Mouse (Mus musculus) midbrain, embryonic 15.5 days (tissue): ENCODE data around the gene Zfp787. TPM values are rescaled to one million over a fixed set of nuclear protein-coding genes. Genes with fewer than 3 reads are reported as not detected.

Experiments used
- ATAC-seq: fragments of 200-750 bp; cut with Nextera tagmentation; replicated peaks from 2 replicates; pipeline ENCODE4 v1.8.0; 2017; ENCODE audit warnings: moderate TSS enrichment
- H3K27ac ChIP-seq: fragments of 300-500 bp; sonication (generic); 2 replicates; pipeline ENCODE4 v1.5.1; 2015; ENCODE audit warnings: mild to moderate bottlenecking, inconsistent platforms
- H3K27me3 ChIP-seq: fragments of 300-500 bp; sonication (generic); replicated peaks from 2 replicates; pipeline ENCODE4 v1.6.1; 2015; ENCODE audit warnings: inconsistent platforms
- H3K36me3 ChIP-seq: fragments of 300-500 bp; sonication (generic); replicated peaks from 2 replicates; pipeline ENCODE4 v1.6.1; 2015; ENCODE audit warnings: inconsistent platforms
- H3K4me1 ChIP-seq: fragments of 300-500 bp; sonication (generic); 2 replicates; pipeline ENCODE4 v1.6.1; 2015; ENCODE audit warnings: inconsistent platforms
- H3K4me2 ChIP-seq: fragments of 300-500 bp; sonication (generic); 2 replicates; pipeline ENCODE4 v1.6.1; 2015; ENCODE audit warnings: inconsistent platforms, mild to moderate bottlenecking, moderate library complexity
- H3K4me3 ChIP-seq: fragments of 300-500 bp; sonication (generic); 2 replicates; pipeline ENCODE4 v1.5.1; 2015; ENCODE audit warnings: mild to moderate bottlenecking, inconsistent platforms
- H3K9ac ChIP-seq: fragments of 300-500 bp; sonication (generic); 2 replicates; pipeline ENCODE4 v1.6.1; 2015; ENCODE audit warnings: mild to moderate bottlenecking, inconsistent platforms
- H3K9me3 ChIP-seq: fragments of 300-500 bp; sonication (generic); 2 replicates; pipeline ENCODE4 v1.6.1; 2016; ENCODE audit warnings: inconsistent platforms
- WGBS: fragments of 180-500 bp; shearing (Covaris S2); methylation state at CpG from one replicate; pipeline ENCODE4 v1.1.7; 2015; ENCODE audit warnings: mixed read lengths; 5-methylcytosine and 5-hydroxymethylcytosine counted together
- polyA plus RNA-seq: library from polyadenylated mRNA; unstranded; fragments of >200 nt; fragmentation: Nextera tagmentation; extraction: Ambion mirVana; gene quantifications from 2 replicates; pipeline ENCODE4 v1.2.1, GENCODE M21; 2015

Gene Zfp787
- polyA plus RNA-seq, 1 experiment from 2014 or later = 26.3 TPM

DNA sequence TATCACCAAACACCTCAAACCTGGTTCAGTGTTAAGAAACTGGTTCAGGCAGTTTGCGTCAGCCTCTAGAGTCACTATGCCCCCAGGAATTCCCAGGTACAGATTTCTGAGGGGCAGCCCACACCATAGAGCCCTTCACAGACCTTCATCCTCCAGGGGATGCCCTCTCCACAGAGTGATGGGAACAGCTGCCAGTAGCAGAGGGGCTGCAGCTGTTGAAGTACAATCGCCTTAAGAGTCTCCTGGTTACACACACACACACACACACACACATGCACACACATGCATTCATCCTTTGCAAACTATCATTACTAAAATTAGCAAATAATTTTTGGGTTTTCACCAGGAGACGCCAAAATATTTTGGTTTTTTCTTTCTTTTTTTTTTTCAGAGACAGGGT is 3.8 kb upstream of the Zfp787 start:
- 93% methylated on average over 3 of the region's 3 CpGs for WGBS
- no peak for ATAC-seq
- H3K9me3 ChIP-seq = no peaks in the 10 kb centered on the region
- peaks cover 10% of the 10 kb centered on the region for H3K4me1 ChIP-seq
- H3K4me2 ChIP-seq = no peak overlapping the region
- no peak overlapping the region for H3K27ac ChIP-seq
- no peak overlapping the region for H3K4me3 ChIP-seq
- H3K36me3 ChIP-seq = no peaks in the 10 kb centered on the region
- no peak overlapping the region for H3K9ac ChIP-seq
- no peaks in the 10 kb centered on the region for H3K27me3 ChIP-seq

- no peaks in the 10 kb centered on the region for H3K9me3 ChIP-seq
Measured at GRCm38 (mm10) chr7:6157479-6157878, 1.7 kb upstream of the Zfp787 start.

DNA sequence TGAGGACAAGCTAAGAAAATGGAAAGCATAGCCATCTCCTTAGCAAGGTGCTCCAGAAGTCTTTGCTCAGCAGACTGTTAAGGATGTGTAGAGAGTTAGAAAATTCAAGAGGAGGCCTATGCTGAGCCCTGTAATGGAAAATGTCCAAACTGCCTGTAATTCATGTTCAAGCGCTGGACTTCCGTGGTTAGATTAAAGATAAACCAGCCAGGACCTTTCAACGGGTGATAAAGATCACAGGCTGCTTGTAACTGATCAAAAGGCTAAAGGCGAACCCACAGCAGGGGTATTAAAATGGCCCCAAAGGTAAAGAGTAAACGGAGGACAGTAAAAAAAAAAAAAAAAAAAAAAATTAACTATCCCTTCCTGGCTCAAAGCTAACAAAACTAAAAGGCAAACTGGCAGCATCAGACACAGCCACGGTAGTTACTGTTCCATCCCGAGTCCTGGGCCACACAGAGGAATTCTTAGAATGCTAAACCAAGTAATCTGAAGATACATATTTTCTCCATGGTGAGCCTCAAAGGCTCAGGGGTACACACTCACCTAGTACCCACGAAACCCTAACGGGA is 1.2 kb upstream of the Zfp787 start:
- H3K4me1 ChIP-seq = peaks cover 23% of the 10 kb centered on the region
- H3K4me2 ChIP-seq = peak overlapping the region; percentile 94
- 75% methylated on average over 9 of the region's 9 CpGs for WGBS
- no peaks in the 10 kb centered on the region for H3K9me3 ChIP-seq
- peak overlapping the region; percentile 98; the same call in 1 of the 2 replicates for H3K27ac ChIP-seq
- no peaks in the 10 kb centered on the region for H3K27me3 ChIP-seq
- H3K9ac ChIP-seq = peak overlapping the region; percentile 92; the same call in 1 of the 2 replicates
- no peaks in the 10 kb centered on the region for H3K36me3 ChIP-seq
- H3K4me3 ChIP-seq = peak overlapping the region; percentile 92
- ATAC-seq = no peak

More at GRCm38 (mm10) chr7:6157479-6157878, 1.7 kb upstream of the Zfp787 start:
- H3K4me3 ChIP-seq = no peak overlapping the region
- 79% methylated on average over 1 of the region's 1 CpGs for WGBS
- peaks cover 23% of the 10 kb centered on the region for H3K4me1 ChIP-seq
- H3K36me3 ChIP-seq = no peaks in the 10 kb centered on the region
- no peaks in the 10 kb centered on the region for H3K27me3 ChIP-seq
- H3K27ac ChIP-seq = no peak overlapping the region
- no peak for ATAC-seq
- no peak overlapping the region for H3K9ac ChIP-seq
- H3K4me2 ChIP-seq = no peak overlapping the region

DNA sequence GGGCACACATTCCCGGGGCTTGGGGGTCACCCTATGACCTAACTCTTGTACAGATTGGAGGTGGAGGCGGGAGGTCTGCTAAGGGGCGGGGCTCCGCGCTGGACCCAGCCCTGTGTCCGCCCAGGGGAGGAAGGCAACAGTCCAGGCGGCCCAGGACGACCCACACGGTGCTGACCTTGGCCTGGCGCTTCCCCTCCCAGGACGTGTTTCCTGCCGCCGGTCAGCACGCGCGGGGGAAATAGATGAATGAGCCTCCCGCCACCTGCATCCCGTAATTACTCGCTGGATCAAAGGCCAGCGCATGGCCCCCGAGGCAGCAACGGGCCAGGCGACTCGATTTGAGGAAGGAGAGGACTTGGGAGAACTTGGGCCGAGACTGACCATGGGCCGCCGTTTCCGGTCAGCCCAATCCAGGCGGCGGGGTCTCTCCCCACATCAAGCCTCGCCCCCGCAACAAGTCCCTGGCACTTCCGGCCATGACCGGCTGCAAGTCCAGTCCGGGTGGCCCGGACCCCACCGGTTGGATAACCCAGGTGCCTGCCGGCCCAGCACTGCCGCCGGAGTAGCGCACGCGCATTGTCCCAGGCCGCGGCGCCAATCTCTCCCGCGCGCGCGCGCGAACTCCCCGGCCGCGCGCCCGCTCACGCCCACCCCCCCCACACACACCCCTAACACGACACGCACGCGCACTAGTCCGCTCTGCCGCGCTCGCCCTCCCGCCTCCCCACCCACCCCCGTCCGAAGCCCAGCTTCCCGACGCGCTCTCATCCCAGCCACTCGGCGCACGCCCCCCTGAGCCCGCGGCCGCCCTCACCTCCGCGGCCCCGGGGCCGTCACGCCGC is 545 bp downstream of the Zfp787 start:
- Histone ChIP-seq H3K4me3 (peak overlapping the region; percentile 92), H3K4me2 (peak overlapping the region; percentile 94), H3K9ac (peak overlapping the region; percentile 92), H3K27ac (peak overlapping the region; percentile 98), H3K4me1 (peaks cover 23% of the 10 kb centered on the region), H3K36me3 (no peaks in the 10 kb centered on the region), H3K9me3 (no peaks in the 10 kb centered on the region), H3K27me3 (no peaks in the 10 kb centered on the region)
- WGBS = under 1% methylated on average over 78 of the region's 85 CpGs
- peak; percentile 79 for ATAC-seq

GRCm38 (mm10) chr7:6154164-6154563 is 1.6 kb downstream of the Zfp787 start:
- Histone ChIP-seq H3K27ac (no peak overlapping the region), H3K9ac (peak overlapping the region; percentile 92; the same call in 1 of the 2 replicates)
- 86% methylated on average over 5 of the region's 5 CpGs for WGBS

GRCm38 (mm10) chr7:6153131-6153530 is 2.7 kb downstream of the Zfp787 start:
- H3K36me3 ChIP-seq = no peaks in the 10 kb centered on the region
- ATAC-seq = no peak
- H3K9ac ChIP-seq = no peak overlapping the region
- no peaks in the 10 kb centered on the region for H3K9me3 ChIP-seq
- no peak overlapping the region for H3K4me3 ChIP-seq
- WGBS = 93% methylated on average over 3 of the region's 3 CpGs
- H3K4me2 ChIP-seq = no peak overlapping the region
- H3K4me1 ChIP-seq = peaks cover 27% of the 10 kb centered on the region
- H3K27me3 ChIP-seq = no peaks in the 10 kb centered on the region
- H3K27ac ChIP-seq = no peak overlapping the region

More at GRCm38 (mm10) chr7:6154164-6154563, 1.6 kb downstream of the Zfp787 start:
- Histone ChIP-seq H3K4me3 (peak overlapping the region; percentile 92), H3K36me3 (no peaks in the 10 kb centered on the region), H3K27me3 (no peaks in the 10 kb centered on the region), H3K4me2 (peak overlapping the region; percentile 94), H3K4me1 (peaks cover 24% of the 10 kb centered on the region), H3K9me3 (no peaks in the 10 kb centered on the region)
- ATAC-seq = no peak

GRCm38 (mm10) chr7:6152036-6152435 is 3.8 kb downstream of the Zfp787 start:
- Histone ChIP-seq H3K27ac (no peak overlapping the region), H3K9me3 (no peaks in the 10 kb centered on the region), H3K9ac (no peak overlapping the region), H3K36me3 (no peaks in the 10 kb centered on the region), H3K27me3 (no peaks in the 10 kb centered on the region), H3K4me3 (no peak overlapping the region), H3K4me2 (no peak overlapping the region), H3K4me1 (peaks cover 27% of the 10 kb centered on the region)
- no peak for ATAC-seq
- 83% methylated on average over 3 of the region's 3 CpGs for WGBS

DNA sequence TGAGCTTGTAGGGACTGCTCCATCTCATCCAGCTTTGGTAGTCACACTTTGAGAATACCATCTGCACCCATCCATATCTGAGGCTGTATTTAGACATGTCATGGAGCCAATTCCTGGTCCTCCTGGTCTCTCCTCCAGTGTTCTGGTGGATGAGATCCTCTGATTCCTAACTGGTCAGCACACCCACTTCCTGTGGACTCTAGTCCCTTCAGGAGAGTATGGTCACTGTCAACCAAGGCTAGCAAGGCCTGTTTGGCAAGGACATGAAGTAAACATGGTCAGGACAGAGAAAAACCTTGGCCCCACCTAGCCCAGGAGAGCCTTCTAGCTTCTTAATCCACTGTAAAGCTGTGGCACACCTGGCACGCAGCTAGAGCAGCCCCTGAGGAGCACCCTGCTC is 4.5 kb downstream of the Zfp787 start:
- Histone ChIP-seq H3K36me3 (no peaks in the 10 kb centered on the region), H3K4me3 (no peak overlapping the region), H3K4me2 (no peak overlapping the region), H3K9ac (no peak overlapping the region), H3K4me1 (peaks cover 21% of the 10 kb centered on the region), H3K9me3 (no peaks in the 10 kb centered on the region), H3K27me3 (no peaks in the 10 kb centered on the region), H3K27ac (no peak overlapping the region)
- 86% methylated on average over 1 of the region's 1 CpGs for WGBS
- no peak for ATAC-seq

- Histone ChIP-seq H3K36me3 (no peaks in the 10 kb centered on the region), H3K4me3 (no peak overlapping the region), H3K27me3 (no peaks in the 10 kb centered on the region), H3K9ac (no peak overlapping the region), H3K27ac (no peak overlapping the region), H3K9me3 (no peaks in the 10 kb centered on the region), H3K4me1 (peaks cover 8% of the 10 kb centered on the region; the same call in 1 of the 2 replicates), H3K4me2 (no peak overlapping the region)
- ATAC-seq = no peak
- WGBS = 85% methylated on average over 5 of the region's 5 CpGs
Measured at GRCm38 (mm10) chr7:6147688-6148087, 8.1 kb downstream of the Zfp787 start.

GRCm38 (mm10) chr7:6146982-6147325 is 8.8 kb downstream of the Zfp787 start:
- Histone ChIP-seq H3K36me3 (no peaks in the 10 kb centered on the region), H3K27ac (no peak overlapping the region), H3K4me2 (no peak overlapping the region), H3K27me3 (no peaks in the 10 kb centered on the region), H3K4me1 (peaks cover 8% of the 10 kb centered on the region; the same call in 1 of the 2 replicates), H3K9me3 (no peaks in the 10 kb centered on the region), H3K9ac (no peak overlapping the region), H3K4me3 (no peak overlapping the region)
- no peak for ATAC-seq
- WGBS = 74% methylated on average over 2 of the region's 2 CpGs

GRCm38 (mm10) chr7:6146194-6146981 is 9.4 kb downstream of the Zfp787 start:
- ATAC-seq = no peak
- no peak overlapping the region for H3K9ac ChIP-seq
- no peaks in the 10 kb centered on the region for H3K36me3 ChIP-seq
- no peak overlapping the region for H3K4me3 ChIP-seq
- 88% methylated on average over 7 of the region's 7 CpGs for WGBS
- H3K4me2 ChIP-seq = no peak overlapping the region
- H3K9me3 ChIP-seq = no peaks in the 10 kb centered on the region
- H3K27me3 ChIP-seq = no peaks in the 10 kb centered on the region
- no peak overlapping the region for H3K27ac ChIP-seq
- peaks cover 8% of the 10 kb centered on the region; the same call in 1 of the 2 replicates for H3K4me1 ChIP-seq
